In genomic region chr17:8792611-8793010, GRCm38 (mm10) we compare ENCODE assay signal across 20 mouse cellular contexts.
DNase-seq lines count a peak whose midpoint lies in the region; ATAC-seq lines count a peak whose summit lies in the region.
"Had no signal": no experiment of that assay in that cellular context is flagged by ENCODE, and none has a peak within 500 bp of the region (broad histone marks: within the 10 kb centered on the region; RNA-seq: fewer than 3 reads in every experiment).

No protein-coding gene starts in this region.

- 0 out of 2 replicates have a peak, but pooled peaks have one; percentile 12 for ATAC-seq in kidney, embryonic 16.5 days (ENCODE audit: low FRiP score, low TSS enrichment)
- no peak for ATAC-seq in kidney, embryonic 15.5 days (replicated peaks; ENCODE audit: low FRiP score)
- ATAC-seq in midbrain, embryonic 11.5 days (ENCODE audit: low FRiP score), result no peak
- ATAC-seq in midbrain, embryonic 15.5 days (replicated peaks), result no peak
- ATAC-seq: forebrain, embryonic 14.5 days; forebrain, embryonic 16.5 days had no signal

- no peak overlapping the region for H3K4me3 ChIP-seq in kidney, embryonic 16.5 days (ENCODE audit: low read length)
- H3K4me3 ChIP-seq in kidney, embryonic 15.5 days (replicated peaks), result no peak overlapping the region
- no peak overlapping the region for H3K4me3 ChIP-seq in midbrain, embryonic 11.5 days (ENCODE audit: low read depth, low read length)
- no peak overlapping the region for H3K4me3 ChIP-seq in midbrain, embryonic 15.5 days
- H3K4me3 ChIP-seq: embryonic facial prominence, embryonic 13.5 days; embryonic facial prominence, embryonic 15.5 days; erythroblast, embryonic 14.5 days; forebrain, embryonic 10.5 days; forebrain, embryonic 12.5 days had no signal

- DNase-seq in adrenal gland, adult 8-10 months, result peak; percentile 49
- no peak for DNase-seq in adrenal gland, postnatal 10 days
- DNase-seq in midbrain, embryonic 11.5 days (ENCODE audit: low spot score, missing footprints), result peak; percentile 74
- DNase-seq: cerebellum, adult 11 months; cerebellum, adult 18-20 months; cerebellum, adult 8-10 months; cerebellum, adult 9-11 months; cerebellum, postnatal 14 days; cerebellum, postnatal 36 days; embryo, embryonic 11 days had no signal

- peaks cover 25% of the 10 kb centered on the region for H3K27me3 ChIP-seq in kidney, embryonic 16.5 days (ENCODE audit: insufficient read depth, low read length)
- peaks cover 29% of the 10 kb centered on the region for H3K27me3 ChIP-seq in kidney, embryonic 15.5 days
- H3K27me3 ChIP-seq in midbrain, embryonic 11.5 days (ENCODE audit: control insufficient read depth, insufficient read depth, low read length), result peaks cover 3% of the 10 kb centered on the region
- peaks cover 18% of the 10 kb centered on the region for H3K27me3 ChIP-seq in midbrain, embryonic 15.5 days (replicated peaks)

- no peak overlapping the region for H3K9ac ChIP-seq in kidney, embryonic 16.5 days (replicated peaks; ENCODE audit: low read length)
- H3K9ac ChIP-seq in kidney, embryonic 15.5 days, result no peak overlapping the region
- H3K9ac ChIP-seq in midbrain, embryonic 11.5 days (ENCODE audit: low read length), result no peak overlapping the region
- H3K9ac ChIP-seq in midbrain, embryonic 15.5 days, result no peak overlapping the region
- H3K9ac ChIP-seq: embryonic facial prominence, embryonic 13.5 days; embryonic facial prominence, embryonic 15.5 days; forebrain, embryonic 12.5 days had no signal

- 44% methylated on average over 7 of the region's 7 CpGs for WGBS in kidney, embryonic 16.5 days
- 47% methylated on average over 7 of the region's 7 CpGs for WGBS in kidney, embryonic 15.5 days
- 75% methylated on average over 7 of the region's 7 CpGs for WGBS in midbrain, embryonic 11.5 days
- WGBS in midbrain, embryonic 15.5 days, result 81% methylated on average over 7 of the region's 7 CpGs

- H3K9me3 ChIP-seq in kidney, embryonic 16.5 days (ENCODE audit: low read length), result no peaks in the 10 kb centered on the region
- H3K9me3 ChIP-seq in kidney, embryonic 15.5 days (replicated peaks), result no peaks in the 10 kb centered on the region
- no peaks in the 10 kb centered on the region for H3K9me3 ChIP-seq in midbrain, embryonic 11.5 days (ENCODE audit: control insufficient read depth, low read length)
- no peaks in the 10 kb centered on the region for H3K9me3 ChIP-seq in midbrain, embryonic 15.5 days
- H3K9me3 ChIP-seq: embryonic facial prominence, embryonic 13.5 days; embryonic facial prominence, embryonic 15.5 days; forebrain, embryonic 10.5 days; forebrain, embryonic 12.5 days had no signal

- no peaks in the 10 kb centered on the region for H3K36me3 ChIP-seq in kidney, embryonic 16.5 days (ENCODE audit: insufficient read depth, low read length)
- H3K36me3 ChIP-seq in kidney, embryonic 15.5 days, result no peaks in the 10 kb centered on the region
- no peaks in the 10 kb centered on the region for H3K36me3 ChIP-seq in midbrain, embryonic 11.5 days (ENCODE audit: control insufficient read depth, insufficient read depth, low read length)
- no peaks in the 10 kb centered on the region for H3K36me3 ChIP-seq in midbrain, embryonic 15.5 days (replicated peaks)
- H3K36me3 ChIP-seq: embryonic facial prominence, embryonic 13.5 days; embryonic facial prominence, embryonic 15.5 days; forebrain, embryonic 10.5 days; forebrain, embryonic 12.5 days had no signal

- H3K27ac ChIP-seq in kidney, embryonic 16.5 days (ENCODE audit: low read length), result no peak overlapping the region
- H3K27ac ChIP-seq in kidney, embryonic 15.5 days, result no peak overlapping the region
- no peak overlapping the region for H3K27ac ChIP-seq in midbrain, embryonic 11.5 days (ENCODE audit: low read depth, low read length)
- no peak overlapping the region for H3K27ac ChIP-seq in midbrain, embryonic 15.5 days
- H3K27ac ChIP-seq: embryonic facial prominence, embryonic 13.5 days; embryonic facial prominence, embryonic 15.5 days; forebrain, embryonic 10.5 days; forebrain, embryonic 12.5 days had no signal

- no peak overlapping the region for H3K4me2 ChIP-seq in kidney, embryonic 16.5 days (replicated peaks; ENCODE audit: low read depth, low read length)
- no peak overlapping the region for H3K4me2 ChIP-seq in kidney, embryonic 15.5 days
- no peak overlapping the region for H3K4me2 ChIP-seq in midbrain, embryonic 11.5 days
- H3K4me2 ChIP-seq in midbrain, embryonic 15.5 days, result no peak overlapping the region
- H3K4me2 ChIP-seq: embryonic facial prominence, embryonic 13.5 days; embryonic facial prominence, embryonic 15.5 days; forebrain, embryonic 12.5 days had no signal

- H3K4me1 ChIP-seq in kidney, embryonic 16.5 days (ENCODE audit: insufficient read depth, low read length), result no peaks in the 10 kb centered on the region
- peaks cover 3% of the 10 kb centered on the region; the same call in 1 of the 2 replicates for H3K4me1 ChIP-seq in kidney, embryonic 15.5 days
- H3K4me1 ChIP-seq in midbrain, embryonic 11.5 days (ENCODE audit: control insufficient read depth, insufficient read depth, low read length), result no peaks in the 10 kb centered on the region; the same call in 1 of the 2 replicates
- no peaks in the 10 kb centered on the region for H3K4me1 ChIP-seq in midbrain, embryonic 15.5 days
- H3K4me1 ChIP-seq: embryonic facial prominence, embryonic 13.5 days; embryonic facial prominence, embryonic 15.5 days had no signal
